Mouse (Mus musculus) telencephalon, adult 2 months (tissue): Measurements from ENCODE around the gene Lemd1.

Source experiments
- DNase-seq: peaks from one replicate; pipeline ENCODE4 v3.0.0-alpha.2; 2011; ENCODE audit warnings: low read depth, low spot score

Lemd1 gene

DNA sequence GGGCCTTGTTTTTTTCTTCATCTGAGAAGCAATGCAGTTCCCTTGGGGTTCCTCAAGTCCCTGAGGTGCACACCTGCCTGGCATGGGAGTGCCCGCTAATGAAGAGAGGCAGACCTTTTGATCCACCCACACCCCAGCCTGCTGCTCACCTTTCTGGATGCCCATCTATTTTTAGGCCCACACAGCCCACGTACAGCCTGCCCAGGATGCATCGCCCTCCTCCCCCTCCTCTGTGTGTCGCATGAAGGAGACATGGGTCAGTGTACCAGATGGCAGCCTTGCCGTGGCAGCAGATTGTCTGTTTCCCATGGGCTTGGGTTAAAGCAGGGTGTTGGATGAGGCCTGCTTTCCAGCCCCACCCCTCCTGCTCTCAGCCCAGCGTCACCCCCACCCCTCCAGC is 98.7 kb downstream of the Lemd1 start:
- DNase-seq, result no peak

DNA sequence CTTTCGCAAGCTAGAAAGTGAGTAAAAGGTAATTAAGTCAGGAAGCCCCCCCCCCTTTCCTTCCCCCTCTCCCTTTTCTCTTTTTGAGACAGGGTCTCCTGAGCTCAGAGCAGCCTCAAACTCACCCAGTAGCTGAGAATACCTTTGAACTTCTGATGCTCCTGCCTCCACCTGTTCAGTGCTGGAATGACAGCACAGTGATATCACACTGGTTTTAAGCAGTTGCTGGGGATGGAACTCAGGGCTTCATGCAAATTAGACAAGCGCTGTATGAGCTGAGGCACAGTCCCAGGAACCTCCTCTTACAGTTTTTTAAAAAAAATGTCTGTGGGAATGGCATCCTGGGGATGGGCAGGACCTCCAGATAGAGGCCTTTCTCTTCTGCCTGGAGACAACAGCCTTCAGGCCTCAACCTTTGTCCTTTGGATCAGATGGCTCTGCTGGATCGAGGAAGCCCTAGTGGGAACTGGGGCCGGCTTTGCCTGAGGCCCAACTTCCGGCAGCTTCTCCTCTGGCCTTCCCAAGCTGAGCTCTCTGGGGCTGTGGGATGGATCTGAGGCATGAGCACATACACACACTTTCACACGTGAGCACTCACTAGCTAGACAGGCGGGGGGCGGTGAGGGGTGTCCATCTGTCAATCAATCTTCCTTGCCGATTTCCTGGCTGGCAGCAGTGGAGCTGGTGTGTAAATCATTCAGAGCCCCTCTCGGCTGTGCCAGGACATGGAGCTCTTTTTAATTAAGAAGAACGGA is 99.9 kb downstream of the Lemd1 start:
- no peak for DNase-seq

DNA sequence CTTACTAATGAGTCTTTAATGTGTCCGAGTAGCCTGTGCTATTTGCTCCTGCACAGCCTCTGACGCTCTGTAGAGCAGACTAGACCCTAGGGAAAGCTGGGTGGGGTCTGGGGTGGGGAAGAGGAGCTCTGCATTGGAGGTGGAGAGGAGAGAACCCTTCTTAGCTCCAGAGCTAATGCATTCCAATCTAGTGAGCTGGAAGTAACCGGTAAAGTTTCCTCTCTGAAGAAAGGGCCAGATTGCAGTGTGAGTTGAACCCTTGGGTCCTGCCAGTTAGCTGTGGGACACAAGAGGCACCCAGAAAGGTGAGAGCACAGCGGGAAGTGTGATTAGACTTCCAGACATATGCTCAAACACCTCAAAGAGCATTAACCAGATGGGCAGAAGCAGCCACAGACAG is 100.5 kb downstream of the Lemd1 start:
- DNase-seq, result no peak

DNA sequence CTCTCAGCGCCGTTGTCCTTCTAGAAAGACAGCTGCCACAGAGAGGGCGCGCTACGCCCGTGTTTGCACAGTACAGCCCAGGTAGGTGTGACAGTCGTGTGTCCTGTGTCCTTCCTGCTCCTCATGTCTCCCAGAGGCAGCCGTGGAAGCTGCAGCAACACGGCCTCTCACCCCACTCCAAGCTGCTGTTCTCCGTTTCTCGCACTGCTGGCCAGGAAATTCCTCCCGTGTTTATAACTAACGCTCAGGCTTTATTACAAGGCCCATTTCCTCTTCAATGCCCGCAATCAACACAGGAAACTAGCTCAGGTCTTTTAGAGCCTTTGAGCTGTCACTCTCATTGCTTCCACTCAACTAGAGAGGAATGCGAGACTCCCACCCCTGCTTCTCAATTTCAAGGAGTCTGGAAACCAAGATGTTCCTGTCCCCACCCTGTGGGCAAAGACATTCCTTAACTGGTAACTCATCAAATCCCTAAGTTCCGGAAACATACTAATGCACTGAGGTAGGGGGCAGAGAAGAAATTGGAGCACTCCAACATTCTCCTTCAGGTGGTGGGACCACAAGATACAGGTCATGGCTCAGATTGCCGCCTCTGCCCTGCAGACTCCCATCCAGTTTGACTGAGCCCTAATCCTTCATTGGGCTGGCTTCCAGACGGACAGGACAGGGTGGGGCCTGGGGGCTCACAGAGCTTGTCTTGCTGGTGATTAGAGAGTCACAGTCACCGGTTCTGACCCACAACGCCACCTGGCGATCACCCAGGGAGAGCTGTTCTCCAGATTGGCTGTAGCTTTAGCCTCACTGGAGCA is 101.3 kb downstream of the Lemd1 start:
- DNase-seq, result no peak

DNA sequence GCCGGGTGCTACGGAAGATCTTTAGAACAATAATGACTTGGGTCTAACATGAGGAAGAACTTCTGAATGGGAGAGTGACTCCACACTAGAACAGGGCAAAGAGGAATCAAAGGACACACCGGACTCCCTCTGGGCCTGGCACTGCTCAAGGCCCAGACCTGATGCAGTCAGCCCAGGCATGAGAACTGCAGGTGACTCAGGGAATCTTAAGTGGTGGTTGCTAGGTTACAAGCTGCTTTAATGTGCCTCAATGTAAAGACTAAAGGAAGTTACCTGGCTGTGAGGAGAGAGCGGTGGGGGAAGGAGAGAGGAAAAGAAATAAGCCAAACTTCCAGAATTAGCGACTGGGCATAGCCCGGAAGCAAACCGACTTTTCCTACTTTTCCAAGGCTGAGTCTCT is 104.3 kb downstream of the Lemd1 start:
- no peak for DNase-seq

DNA sequence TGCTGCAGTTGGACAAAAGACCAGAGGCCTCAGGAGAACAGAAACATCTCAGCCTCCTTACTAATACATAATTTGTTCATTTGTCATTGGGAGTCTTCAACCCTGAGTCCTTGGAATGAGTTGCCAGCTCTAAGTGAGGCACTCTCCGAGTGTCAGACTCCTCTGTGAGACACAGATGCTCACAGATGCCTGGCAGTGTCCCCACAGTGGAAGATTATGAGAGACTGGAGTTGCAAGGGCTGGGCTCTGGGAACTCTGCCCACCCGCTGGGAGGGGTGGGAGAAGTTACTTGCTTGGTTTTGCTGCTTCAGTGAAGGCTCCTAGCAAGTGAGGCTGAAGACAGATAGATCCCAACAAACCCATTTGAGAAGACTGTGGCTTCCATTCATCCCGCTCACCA is 104.8 kb downstream of the Lemd1 start:
- no peak for DNase-seq

DNA sequence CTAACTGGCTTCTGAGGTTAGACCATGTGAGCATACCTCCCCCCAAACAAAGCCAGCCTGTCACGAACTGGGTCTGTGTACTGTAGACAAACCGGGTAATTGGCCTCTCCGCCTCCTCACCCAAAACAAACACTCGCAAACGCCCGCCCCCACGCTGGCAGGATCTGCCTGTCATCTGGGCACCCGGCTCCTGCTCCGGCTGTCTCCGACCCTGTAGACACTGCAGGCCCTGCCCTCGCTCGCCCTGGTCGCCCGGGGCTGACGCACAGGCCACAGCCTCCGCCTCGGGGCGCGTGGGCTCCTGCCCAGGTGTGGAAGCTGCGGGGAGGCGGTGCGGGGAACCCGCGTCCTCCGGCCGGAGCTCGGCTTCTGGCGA is 107.2 kb downstream of the Lemd1 start, which contains the start of gene Klhdc8a:
TSS of gene Klhdc8a (plus strand) at position 202 of the 376 bp plus-strand sequence.
- peak; percentile 43 for DNase-seq

DNA sequence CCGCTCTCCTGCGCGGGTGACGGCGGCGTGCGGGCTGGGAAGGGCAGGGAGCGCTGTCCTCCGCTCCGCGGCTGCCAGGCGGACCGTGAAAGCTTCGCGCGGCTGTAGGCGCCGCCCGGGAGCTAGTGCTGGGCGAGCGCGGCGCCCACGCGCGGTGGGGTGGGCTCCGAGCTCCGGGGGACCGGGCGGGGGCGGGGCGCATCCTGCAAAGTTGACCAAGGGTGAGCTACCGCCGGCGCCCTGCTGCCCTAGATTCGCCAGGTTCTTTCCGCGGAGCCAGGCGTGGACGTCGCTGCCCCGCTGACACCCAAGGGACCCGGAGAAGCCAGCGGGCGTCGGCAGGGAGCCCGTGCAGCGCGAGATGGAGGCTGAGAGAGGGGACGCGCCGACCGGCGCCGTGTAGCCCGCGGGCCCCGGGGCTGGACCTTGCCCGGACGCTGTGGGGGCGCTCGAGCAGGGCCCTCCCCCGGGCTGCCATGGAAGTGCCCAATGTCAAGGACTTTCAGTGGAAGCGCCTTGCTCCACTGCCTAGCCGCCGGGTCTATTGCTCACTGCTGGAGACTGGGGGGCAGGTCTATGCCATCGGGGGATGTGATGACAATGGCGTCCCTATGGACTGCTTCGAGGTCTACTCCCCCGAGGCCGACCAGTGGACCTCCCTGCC is 107.7 kb downstream of the Lemd1 start:
- DNase-seq, result no peak

DNA sequence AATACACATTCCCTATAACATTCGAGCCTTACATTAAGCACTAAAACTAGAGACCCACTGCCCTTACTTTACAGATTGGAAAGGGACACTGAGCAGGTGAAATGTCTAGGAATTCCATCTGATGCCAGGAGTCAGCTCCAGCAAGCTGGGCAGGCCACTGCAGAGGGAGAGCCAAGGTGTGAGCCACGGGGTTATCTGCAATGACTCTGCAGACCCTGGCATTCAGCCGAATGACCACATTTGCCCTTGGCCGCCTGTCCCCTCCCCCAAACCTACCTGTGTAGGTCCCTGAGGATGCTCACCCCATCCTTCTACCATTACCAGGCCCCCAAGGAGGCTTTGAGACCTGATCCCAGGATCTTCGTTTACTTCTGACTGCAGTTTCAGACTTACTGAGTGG is 108.5 kb downstream of the Lemd1 start:
- DNase-seq, result no peak

DNA sequence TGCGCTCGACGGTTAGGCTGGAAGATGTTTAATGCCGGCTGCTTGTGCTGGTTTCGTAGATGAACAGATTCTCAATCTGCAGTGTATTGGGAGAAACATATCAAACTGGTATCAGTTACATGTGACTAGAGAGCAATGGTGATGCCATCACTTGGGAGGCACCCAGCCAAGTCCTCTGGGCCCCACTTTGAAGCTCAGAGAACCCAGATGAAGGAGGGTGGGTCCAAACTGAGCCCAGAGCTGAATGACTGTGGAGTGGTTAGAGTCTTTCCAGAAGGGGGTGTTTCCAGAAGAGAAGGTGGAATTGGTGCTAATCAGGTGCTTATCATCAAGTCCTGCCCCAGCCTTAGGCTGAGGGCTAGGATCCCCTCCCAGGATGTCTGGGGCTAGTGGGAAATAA is 110.0 kb downstream of the Lemd1 start:
- no peak for DNase-seq

DNA sequence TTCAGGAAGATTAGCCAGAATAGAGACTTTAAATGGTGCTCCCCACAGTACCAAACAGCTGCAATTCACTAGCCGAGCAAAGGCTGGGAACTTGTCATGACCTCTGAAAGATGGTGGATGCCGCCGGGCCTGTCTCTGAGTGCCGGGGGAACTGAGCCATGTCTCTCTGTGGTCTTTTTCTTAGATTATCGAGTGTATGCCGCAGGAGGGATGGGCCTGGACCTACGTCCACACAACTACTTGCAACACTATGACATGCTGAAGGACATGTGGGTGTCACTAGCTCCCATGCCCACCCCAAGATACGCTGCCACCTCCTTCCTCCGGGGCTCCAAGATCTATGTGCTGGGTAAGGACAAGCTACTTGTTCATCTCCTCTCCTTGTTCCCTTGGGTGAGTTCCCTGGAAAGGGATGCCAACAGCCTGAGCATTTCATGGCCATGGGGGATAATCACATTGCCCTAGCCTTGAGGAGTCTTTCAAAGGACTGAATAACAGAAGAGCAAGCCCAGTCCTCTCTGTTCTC is 111.2 kb downstream of the Lemd1 start:
- no peak for DNase-seq

DNA sequence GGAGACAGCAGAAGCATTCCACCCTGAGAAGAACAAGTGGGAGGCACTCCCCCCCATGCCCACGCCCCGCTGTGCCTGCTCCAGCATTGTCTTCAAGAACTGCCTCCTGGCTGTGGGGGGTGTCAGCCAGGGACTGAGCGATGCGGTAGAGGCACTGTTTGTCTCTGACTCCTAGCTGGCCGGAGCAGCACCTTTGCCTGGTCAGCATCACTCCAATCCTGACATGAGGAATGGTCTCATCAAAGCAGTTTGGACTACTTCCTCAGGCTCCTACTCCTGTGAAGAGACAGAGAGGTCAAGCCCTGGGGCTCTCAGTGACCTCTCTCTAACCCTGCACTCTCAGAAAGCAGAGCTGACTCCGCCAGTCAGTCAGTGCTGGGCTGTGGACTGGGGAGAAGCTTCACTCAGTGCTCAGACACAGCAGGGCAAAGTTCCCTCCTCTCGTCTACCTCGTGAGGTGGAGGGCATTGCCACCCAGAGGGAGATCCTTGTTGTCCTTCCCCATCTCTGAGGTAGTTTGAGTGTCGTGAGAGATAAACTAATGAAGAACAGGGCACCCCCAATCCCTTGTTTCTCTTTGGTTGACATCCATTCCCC is 113.5 kb downstream of the Lemd1 start:
- DNase-seq, result no peak

DNA sequence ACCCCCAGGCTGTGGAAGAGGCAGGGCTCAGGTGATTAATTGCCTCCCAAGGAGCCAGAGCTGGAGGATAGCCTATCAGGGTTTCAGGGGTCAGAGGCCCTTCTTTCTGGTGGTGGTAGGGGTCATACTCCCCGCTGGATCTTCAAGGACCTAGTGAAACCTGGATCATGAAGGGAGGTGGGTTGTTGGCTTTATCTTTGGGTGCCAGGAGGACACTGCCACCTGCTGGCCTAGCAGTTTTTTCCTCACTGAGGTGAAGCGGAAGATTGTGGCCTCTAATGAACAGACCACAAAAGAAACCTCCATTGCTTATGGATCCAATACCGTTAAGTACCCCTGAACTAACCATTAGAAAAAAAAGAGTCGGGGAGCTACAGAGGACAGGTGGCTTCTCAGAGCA is 114.9 kb downstream of the Lemd1 start:
- DNase-seq, result no peak

DNA sequence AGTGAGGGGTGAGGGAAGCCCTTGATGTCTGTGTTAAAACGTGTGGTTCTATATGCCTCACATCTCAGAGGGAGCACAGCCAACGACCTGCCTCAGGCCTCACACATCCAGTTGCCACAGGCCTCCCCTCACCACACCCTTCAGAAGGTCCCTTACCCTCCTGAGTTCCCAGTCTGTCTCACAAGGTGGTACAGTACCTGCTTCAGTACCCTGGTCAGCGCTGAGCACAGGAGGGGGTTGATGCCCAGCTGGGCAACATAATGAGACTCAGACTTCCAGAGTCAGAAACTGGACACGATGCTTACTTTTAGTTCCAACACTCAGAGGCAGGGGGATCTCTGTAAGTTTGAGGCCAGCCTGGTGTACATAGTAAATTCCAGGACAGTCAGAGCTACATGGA is 115.6 kb downstream of the Lemd1 start:
- no peak for DNase-seq

DNA sequence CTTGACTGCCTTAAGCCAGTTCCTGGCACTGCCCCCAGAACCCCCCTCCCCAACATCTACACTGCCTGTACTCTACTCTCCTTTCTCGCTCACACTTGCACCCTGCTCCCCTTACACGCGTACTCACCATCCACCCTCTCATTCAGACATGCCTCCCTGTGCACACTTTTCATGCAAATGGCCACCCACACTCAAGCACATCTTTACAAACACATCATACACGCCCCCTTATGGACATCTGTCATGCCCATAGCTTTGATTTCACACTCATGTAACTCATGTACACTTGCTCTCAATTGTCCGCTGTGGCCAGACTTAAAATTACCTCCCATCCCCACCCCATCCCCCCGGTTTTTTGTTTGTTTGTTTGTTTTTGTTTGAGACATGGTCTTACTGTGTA is 116.7 kb downstream of the Lemd1 start:
- no peak for DNase-seq

DNA sequence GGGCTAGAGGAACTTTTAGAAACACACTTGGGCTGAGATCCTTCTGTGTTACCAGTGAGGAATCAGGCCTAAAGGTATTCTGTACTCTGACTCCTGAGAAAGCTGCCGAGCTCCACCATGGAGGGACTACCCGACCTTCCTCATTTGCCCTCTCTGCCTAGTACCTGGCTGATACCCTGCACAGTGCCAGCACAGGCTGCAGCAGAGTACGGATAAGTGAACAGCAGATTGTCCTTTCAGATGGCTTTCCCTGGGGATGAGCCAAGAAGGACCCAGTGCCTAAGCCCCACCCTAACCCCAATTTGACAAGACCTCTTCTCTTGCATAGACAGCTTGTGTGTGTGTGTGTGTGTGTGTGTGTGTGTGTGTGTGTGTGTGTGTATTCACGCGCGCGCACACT is 117.4 kb downstream of the Lemd1 start:
- DNase-seq, result no peak
